Mouse (Mus musculus): Measurements from ENCODE around the gene Tti1. TPM values are rescaled to one million over a fixed set of nuclear protein-coding genes. Genes with fewer than 3 reads are reported as not detected.

Gene Tti1
- total RNA-seq, 2 experiments from 2014 or later: 15.7 to 16.6 TPM

DNA sequence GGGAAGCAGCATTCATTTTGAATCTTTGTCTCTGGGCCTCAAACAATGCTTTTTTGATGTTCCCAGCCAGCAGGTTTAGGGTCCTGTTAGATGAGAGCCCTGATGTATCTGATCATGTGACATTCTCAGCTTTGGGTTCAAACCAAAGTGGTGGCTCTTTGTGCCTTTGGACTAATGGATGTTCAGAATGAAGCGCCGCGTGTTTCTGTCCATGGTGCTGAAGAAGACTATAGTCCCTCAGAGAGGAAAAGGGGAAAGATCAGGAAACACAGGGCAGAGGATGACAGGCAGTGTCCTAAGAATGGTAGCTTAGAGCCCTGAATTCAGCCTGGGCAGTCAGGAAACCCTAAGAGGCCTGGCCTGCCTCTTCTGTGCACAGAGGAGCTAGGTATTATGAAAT, 57.6 kb downstream of the Tti1 start:
- peak; percentile 63 for DNase-seq

DNA sequence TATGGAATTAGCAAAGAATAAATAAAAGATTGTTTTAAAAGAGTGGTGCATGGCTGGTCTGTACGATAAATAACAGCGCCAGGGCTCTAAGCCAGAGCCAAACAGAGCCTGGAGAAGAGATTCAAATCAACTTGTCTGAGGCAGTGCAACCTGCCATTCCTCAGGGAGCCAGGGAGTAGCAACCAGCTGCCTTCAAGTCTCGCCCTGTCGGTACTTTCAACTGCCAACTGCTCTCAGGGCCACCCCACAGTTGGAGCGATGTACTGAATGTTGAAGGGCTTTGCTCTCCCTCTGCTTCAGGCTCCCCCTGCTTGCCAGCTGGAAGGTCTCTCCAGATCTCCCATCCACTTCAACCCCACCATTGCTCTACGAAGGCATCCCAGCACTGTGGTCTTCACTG, 58.1 kb downstream of the Tti1 start:
- DNase-seq: no peak

DNA sequence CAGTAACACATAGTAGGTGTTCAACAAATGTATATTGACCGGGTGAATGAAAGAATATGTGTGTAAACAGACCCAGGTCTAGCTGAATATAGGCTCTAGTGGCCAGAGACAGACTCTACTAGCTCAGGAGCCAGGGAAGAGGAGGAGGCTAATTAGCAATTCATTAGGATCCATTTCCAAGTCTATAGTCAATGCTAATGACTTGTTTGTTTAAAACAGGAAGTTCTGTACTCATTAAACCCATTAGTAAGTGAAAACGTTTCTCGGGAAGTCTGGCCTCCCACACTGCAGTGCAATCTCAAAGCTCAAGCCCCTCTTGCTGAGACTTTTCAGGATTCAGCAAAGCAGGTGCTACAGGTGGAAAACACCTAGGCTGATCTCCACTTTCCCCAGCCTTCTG, 60.4 kb downstream of the Tti1 start:
- no peak for DNase-seq

DNA sequence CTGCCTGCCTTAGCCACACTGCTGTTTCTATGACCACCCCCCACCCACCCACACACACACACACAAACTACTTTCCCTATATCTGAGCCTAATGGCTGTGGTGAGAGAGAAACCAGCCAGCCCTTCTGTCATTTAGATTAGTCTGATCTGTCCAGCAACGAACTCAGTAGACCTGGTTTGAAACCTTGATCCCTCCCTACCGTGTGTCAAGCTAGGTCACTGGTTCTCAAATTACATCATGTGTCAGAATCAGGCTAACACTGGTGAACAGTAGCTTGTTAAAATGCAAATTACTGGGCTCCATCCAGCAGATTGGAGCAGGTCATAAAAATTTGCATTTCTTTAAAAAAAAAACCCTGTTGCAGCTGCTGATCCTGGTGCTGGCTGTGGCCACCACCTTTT, 70.5 kb downstream of the Tti1 start:
- no peak for DNase-seq

DNA sequence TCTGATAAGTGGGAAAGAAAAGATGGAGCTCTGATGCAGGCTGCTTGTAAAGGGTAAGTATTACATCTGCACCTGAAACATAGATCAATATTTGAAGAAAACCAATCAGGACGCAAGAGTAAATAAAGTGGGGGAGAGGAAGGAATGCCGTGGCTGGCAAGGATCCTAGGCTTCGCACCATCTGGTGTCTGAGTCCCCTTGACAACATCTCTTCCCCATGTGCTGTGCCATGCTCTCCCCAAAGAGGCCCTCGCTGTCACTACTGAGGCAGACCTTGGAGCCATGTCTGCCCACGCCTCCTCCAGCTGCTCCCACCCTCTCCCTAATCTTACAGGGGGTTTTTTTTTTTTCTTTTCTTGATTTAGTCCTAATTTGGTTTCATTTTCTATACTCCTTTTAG, 74.3 kb downstream of the Tti1 start:
- no peak for DNase-seq

DNA sequence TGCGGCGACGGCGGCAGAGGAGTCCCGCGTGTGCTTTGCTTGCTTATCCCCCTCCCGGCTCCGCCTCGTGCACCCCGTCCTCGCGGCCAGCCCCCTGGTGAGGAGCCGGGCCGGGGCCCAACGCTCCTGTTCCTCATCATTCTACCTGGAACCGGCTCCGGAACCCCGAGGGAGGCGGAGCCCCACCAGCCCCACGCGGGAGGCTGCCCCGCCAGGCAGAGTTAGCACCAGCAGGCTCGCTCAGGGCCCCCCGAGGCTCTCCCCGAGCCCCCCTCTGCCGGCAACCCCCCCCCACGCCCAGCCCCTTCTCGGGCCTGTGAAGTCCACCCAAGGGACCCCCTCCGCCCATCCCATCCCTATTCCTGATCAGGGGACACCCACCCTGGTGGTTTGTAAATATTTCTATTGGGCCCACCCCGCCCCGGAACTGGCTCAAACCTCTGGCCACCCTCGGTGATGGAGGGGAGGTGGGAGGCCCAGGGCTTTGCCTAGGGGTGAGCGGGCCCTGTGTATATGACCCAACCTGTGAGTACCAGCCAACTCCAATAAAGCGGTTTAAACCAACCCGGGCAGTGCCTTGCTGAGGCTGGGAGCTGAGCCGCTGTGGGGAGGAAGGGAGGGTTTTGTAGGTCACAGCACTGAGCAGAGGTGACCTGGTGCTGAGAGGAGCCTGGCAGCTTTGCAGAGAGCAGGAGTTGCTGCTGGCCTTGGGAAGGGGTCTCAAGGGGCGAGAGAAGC, 83.9 kb downstream of the Tti1 start:
- no peak for DNase-seq

DNA sequence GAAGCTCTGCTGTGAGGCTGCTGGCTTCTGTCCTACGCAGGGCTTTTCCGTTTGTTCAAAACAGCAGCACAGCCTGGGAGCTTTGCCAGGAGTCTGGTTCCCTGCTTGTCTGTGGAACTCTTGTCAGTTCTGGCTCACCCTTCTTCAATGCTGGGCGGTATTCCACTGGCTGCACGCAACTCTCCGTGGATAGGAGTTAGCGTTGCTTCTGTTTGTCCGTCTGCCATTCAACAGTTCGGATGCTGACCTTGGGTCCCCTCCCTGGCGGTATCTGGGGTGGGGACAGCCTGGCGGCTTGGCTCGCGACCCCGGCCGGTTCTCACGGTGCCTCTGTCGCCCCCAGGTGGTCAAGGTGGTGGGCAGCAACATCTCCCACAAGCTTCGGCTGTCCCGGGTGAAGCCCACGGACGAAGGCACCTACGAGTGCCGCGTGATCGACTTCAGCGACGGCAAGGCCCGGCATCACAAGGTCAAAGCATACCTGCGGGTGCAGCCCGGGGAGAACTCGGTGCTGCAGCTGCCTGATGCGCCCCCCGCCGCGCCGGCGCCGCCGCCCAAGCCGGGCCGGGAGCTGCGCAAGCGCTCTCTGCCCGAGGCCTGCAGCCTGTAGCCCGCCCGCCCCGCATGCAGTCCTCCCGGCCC, 84.6 kb downstream of the Tti1 start:
- DNase-seq: peak; percentile 75

DNA sequence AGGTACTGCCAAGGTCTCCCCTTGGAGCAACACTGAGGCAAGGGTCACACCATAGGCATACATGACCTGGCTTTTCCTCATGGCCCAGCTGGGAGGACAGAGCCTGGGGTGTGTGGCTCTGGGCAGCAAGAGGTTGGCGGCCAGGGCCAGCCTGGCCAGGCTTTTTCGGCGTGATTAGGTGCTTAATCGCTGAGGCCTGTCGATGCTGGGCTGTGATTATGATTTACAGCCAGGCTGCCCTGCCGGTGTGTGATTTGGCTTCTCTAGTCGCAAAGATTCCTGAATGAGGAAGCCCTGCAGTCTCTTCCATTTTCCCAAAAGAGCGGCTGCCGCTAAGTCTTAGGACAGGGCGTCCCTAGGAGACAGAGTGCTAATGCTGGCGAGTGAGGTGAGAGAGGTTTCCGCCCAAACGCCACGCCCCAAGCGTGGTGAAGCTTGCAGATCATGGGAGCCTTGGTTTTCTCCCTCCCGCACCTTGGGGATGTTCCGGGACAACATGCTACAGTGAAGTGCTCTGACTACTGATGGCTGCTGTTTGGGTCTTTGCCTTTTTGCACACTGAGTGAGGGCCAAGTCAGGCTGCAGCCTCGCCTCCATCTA, 87.5 kb downstream of the Tti1 start:
- DNase-seq: no peak

DNA sequence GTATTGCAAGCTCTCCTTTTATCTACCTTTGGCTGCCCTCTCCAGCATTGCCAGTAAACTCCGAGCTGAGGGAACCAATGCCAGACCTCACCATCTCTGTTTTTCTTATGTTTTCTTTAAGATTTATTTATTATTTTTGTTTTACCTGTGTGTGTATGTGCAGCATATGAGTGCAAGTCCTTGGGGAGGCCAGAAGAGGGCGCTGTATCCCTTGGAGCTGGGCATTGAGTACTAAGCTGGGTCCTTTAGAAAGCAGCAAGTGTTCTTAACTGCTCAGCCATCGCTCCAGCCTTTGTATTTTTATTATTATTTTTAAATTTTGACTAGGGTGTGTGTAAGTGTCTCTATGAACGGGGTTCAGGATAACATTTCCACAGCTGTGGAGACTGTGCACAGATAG, 91.6 kb downstream of the Tti1 start:
- no peak for DNase-seq

DNA sequence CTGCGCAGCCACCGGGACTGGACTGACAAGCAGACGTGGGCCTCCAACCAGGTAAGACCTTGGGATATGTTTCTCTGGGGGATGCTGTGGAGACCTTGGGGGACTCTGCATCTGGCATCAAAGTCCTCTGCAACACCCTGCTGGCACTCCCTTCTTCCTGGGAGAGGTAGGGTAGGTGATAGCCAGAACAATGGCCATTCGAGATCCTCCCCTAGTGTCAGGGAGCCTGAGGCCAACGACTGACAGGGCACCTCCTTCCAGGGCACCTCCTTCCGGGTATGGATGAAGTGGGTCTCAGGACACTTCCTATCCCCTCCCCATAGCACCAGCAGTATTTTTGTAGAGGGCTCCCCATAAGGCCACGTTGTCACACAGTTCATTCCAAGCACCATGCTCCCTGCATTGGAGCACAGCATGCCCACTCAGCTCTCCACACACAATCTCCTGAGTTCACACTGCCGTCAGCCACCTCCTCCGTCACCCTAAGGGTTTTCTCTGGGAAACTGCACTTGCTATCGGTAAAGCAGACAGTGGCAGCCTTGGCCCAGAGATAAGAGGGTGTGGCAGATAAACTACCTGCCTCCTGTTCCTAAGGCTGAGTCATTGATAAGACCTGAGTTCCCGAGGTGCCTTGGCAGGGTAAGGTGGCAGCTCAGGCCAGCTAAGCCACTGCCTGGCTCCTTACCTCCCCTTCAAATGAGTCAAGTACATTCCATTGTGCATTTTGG, 92.6 kb downstream of the Tti1 start:
- DNase-seq: no peak

DNA sequence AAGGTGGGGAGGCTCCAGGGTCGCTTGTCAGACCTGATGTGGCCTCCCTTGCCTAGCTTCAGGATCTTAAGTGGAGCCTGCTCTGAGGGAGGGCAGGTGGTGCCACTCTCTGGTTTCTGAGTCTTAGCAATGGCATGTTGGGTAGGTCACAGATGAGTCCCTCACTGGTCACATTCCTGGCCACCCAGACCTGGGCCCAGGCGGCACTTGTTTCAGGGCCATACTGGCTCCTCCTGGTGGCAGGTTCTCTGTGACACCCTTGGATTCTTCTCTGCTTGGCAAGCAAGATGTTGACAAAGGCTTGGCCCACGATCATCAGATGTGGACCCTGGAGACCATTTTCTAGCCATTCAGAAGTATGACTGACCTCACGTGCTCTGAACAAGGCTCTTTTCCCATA, 95.6 kb downstream of the Tti1 start:
- no peak for DNase-seq

Other genes with a start within 250 kb of the Tti1 start
- under 1 TPM; 0.40 to 0.45 TPM for gene Vstm2l, start 113.8 kb downstream of the Tti1 start, total RNA-seq (2021)
- 10 to 100 TPM; 28.2 to 33.0 TPM for gene Rprd1b, start 64 bp upstream of the Tti1 start, total RNA-seq (2021)
- gene Tgm2, start 118.0 kb upstream of the Tti1 start, total RNA-seq (2021): 10 to 100 TPM; 55.0 to 69.1 TPM
- 1 to 10 TPM; 4.2 to 4.7 TPM for gene D630003M21Rik, start 200.8 kb upstream of the Tti1 start, total RNA-seq (2021)
- not detected for gene Bpi, start 229.7 kb upstream of the Tti1 start, total RNA-seq (2021)

Measured in gastrocnemius, postnatal 10 days (tissue).